Mouse (Mus musculus) liver, adult 2 months (tissue): Measurements from ENCODE around the gene Mettl24.

Source experiments
- CTCF ChIP-seq: fragments of 200-500 bp; IDR thresholded peaks from 2 replicates; pipeline ENCODE4 v1.5.1; 2011; ENCODE audit warnings: low read depth, low read length, control low read depth
- POLR2A ChIP-seq: fragments of 200-500 bp; IDR thresholded peaks from 2 replicates; pipeline ENCODE4 v1.6.1; 2011; ENCODE audit warnings: low read length, control low read depth; ENCODE audit not compliant: insufficient read depth; ENCODE audit errors: extremely low read depth

- TF ChIP-seq CTCF (no peak), POLR2A (no peak)
Observed at GRCm38 (mm10) chr10:40719062-40719461, 36.0 kb downstream of the Mettl24 start.
